Mouse (Mus musculus) thymus, adult 2 months (tissue): ENCODE results near the gene 1700018B08Rik.

Experiments used
- CTCF ChIP-seq: fragments of 200-500 bp; IDR thresholded peaks from 2 replicates; pipeline ENCODE4 v1.5.1; 2012; ENCODE audit warnings: mild to moderate bottlenecking, control low read depth, low read length, moderate library complexity, borderline replicate concordance; ENCODE audit not compliant: control insufficient read depth, poor library complexity, insufficient read depth; ENCODE audit errors: extremely low read depth
- POLR2A ChIP-seq: fragments of 200-500 bp; IDR thresholded peaks from 2 replicates; pipeline ENCODE4 v1.6.1; 2012; ENCODE audit warnings: mild to moderate bottlenecking, low read length, control low read depth, moderate library complexity; ENCODE audit not compliant: control insufficient read depth, poor library complexity, insufficient read depth; ENCODE audit errors: extremely low read depth

GRCm38 (mm10) chr8:121544276-121544785 is at the start of gene 1700018B08Rik:
- TF ChIP-seq CTCF (no peak), POLR2A (no peak)
